Mouse (Mus musculus) spleen, postnatal 4 days (tissue): ENCODE data around the gene Jazf1.

ENCODE experiments used
- DNase-seq, 2 experiments: peaks; one replicate each; pipeline ENCODE4 v3.0.0; 2022; ENCODE audit warnings: low spot score in 2 of 2

Gene Jazf1

GRCm38 (mm10) chr6:53010286-53010685 is 58.1 kb downstream of the Jazf1 start:
- DNase-seq = no peak

GRCm38 (mm10) chr6:53006032-53006431 is 62.4 kb downstream of the Jazf1 start:
- DNase-seq = no peak

DNA sequence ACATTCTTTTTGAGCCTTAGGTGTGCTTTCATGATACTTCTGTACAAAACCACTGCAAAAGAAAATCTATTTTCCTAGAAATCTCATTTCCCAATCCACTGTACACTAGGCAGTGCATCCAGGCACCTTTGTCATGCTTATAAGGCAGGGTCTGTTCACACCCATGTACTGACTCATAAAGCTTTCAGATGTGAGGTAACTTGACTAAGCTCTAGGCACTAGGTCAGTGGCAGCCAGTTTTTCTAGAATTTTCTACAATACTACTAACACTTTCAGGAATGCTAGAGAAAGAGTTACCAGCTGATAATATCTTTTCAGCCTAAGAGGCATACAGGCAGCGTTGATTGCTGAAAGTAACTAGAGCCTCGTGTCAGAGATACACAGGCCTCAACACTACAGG is 62.9 kb downstream of the Jazf1 start:
- no peak for DNase-seq

DNA sequence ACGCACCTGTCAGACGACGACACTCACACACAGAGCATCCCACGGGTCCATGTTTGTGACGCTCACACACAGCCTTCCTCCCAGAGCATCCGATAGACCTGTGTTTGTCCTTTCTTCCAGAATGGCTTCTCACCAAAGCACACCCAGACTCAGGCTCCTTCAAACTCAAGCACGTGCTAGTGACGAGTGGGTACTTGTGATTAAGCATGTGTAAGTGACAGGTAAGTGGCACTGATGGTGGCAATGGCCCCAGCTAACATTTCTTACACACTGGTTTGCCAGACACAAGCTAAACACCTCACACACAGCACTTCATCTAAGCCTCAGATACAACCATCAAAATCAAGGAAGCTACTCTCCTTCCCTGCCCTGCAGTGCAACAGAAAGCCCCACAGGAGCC is 77.6 kb downstream of the Jazf1 start:
- DNase-seq = peak in 1 of 2 experiments; percentile 41

- peak in 1 of 2 experiments; percentile 51 for DNase-seq
Measured at GRCm38 (mm10) chr6:52987905-52988640, 80.4 kb downstream of the Jazf1 start.

DNA sequence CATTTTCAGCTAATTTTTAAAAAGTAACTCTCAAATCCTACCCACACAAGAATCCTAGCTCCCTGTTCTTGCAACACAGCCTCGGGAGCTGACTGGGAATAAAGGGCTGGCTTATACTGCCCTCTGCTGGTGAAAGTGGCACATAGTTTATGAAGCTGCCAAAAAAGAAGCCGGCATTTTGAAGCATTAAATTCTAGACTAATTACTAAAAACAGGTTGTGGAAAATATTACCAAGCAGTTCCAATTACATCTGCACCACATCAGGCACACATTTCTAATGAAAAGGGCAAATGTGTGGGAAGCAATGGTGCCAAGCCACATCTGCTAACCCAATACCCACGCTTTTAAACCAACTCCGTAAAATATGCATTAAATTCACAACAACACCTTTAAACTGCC is 81.0 kb downstream of the Jazf1 start:
- DNase-seq = peak in 1 of 2 experiments; percentile 58

GRCm38 (mm10) chr6:52982175-52982574 is 86.3 kb downstream of the Jazf1 start:
- DNase-seq = peak in 1 of 2 experiments; percentile 30

GRCm38 (mm10) chr6:52979503-52979902 is 88.9 kb downstream of the Jazf1 start:
- DNase-seq = no peak

DNA sequence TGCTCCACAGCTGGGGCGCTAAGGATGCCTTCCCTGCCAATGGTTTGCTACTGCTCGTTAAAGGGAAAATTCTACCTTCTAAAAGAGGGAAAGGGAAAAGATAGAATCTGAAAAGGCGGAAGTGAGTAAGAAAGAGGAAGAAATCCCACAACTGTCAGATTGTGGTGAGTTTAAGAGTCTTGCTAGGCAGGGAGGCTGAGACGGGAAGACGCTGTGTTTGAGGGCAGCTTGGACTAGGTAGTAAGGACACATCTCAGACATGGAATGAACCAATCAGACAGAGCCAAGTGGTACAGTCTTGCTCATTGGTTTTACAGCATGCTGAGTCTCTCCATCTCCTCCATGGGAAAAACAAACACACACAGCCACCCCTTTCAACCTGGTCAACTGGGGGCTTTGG is 95.1 kb downstream of the Jazf1 start:
- DNase-seq = peak in 1 of 2 experiments; percentile 39

- DNase-seq = peak in 1 of 2 experiments; percentile 51
Measured at GRCm38 (mm10) chr6:52972138-52972537, 96.3 kb downstream of the Jazf1 start.

DNA sequence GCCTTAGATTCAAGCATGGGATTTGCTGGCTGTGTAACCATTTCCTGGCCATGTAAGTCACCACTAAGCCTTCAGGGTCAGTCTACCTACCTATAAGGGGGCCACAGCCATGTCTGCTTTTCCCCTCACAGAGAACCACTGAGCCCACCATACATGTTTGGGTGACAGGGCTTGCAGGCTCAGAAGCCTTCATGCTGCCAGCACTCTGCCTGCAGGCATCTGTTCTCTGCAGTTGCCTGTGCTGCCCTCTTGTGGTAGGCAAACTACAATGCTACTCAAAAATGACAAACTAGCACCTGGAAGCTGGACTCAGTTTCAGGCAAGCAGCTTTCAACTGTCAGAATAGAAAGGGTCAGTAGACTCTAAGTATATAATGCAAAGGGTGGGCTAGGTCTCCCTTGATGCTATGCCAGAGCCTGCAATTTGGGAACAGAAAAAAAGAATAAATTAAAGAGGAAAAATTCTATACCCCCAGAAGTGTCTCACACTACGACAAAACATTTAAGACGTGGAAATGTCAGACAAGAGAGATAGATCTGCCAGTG is 98.6 kb downstream of the Jazf1 start:
- peak; percentile 59 to 82 for DNase-seq

DNA sequence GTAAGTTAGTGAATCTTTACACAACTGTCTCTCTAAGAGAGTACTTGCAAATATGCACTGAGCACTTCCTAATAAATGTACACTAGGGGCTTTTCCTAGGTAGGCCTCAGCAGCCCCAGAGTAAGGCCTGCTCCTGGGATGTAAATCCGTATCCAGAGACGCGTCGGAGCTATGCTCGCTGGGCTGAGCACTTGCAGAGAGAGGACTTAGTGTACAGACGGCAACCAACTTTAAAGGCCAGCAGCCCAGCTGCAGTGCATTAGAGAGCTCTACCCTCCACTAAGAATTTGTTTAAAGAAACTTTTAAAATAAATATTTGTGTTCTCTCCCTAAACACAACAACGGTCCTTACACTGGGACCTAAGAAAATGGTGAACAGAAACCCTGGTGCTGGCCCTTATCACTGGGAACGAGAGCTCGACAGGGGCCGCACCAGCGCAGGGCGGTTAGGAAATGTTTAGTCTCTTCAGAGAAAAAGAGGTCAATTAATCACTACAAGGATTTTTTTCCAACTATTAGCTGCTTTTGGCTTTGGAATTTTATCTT is 100.0 kb downstream of the Jazf1 start:
- DNase-seq = peak in 1 of 2 experiments; percentile 34

- peak in 1 of 2 experiments; percentile 35 for DNase-seq
Measured at GRCm38 (mm10) chr6:52967557-52968270, 100.7 kb downstream of the Jazf1 start.

DNA sequence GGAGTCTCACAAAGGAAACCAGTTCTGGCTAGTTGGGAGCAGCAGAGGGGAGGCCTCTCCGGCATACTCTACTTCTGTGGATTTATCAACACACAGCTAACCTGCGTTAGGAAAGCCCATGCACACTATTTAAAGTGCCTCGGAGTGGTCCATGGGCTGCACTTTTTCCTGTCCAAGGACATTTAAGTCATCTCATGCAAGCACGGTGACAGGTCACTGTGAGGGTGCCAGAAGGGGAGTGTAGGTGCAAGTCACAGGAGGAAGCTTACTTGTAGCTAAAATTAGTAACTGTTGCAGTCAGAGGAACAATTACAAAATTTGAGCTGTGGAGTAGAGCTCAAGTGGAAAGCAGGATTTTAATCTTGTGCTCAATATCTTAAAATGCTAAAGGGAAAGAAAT is 102.4 kb downstream of the Jazf1 start:
- no peak for DNase-seq

GRCm38 (mm10) chr6:52965340-52965739 is 103.1 kb downstream of the Jazf1 start:
- peak in 1 of 2 experiments; percentile 25 for DNase-seq

GRCm38 (mm10) chr6:52963840-52964690 is 104.4 kb downstream of the Jazf1 start:
- DNase-seq = no peak

DNA sequence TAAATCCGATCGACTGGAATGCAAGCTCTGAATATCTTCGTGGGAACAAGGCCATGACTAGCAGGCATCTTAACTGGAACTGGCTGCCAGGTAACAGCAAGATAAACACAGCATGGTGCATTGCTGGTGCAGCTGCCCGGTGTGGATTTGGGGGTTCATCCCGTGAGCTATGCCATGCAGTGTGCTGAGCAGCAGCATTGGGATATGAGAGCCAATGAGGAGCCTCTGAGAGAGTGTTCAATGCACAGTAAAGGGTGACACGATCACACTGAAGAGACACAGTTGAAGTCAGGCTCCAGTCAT is 105.0 kb downstream of the Jazf1 start:
- DNase-seq = no peak

DNA sequence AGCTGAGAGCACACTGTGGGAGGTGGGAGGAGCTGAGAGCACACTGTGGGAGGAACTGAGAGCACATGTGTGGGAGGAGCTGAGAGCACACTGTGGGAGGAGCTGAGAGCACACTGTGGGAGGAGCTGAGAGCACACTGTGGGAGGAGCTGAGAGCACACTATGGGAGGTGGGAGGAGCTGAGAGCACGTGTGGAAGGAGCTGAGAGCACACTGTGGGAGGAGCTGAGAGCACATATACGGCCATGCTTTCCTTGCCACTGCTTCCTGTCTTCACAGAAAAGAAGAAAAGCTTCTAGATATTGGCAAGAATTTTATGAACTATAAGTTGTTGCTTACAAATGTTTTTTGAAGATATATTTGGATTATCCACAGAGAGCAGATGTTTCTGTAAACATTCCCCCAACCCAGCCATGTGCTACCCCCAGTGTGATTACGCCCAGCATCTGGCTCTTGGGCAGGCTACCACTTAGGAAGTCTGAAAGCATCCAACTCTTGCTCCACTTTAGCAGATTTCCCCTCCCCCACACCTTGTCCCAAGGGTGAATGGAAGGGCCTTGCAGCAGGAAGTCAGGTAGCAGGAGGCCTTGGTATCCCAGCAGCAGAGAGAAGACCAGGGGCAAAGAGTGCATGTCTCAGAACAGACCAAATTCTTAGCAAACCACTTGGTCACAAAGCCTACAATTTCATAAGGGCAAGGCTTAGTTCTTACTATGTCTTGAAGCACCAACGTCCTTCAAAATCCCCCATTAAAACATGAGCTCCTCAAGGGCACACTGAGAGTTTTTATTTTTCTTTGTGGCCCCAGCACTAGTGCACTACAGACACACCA is 105.6 kb downstream of the Jazf1 start:
- no peak for DNase-seq

GRCm38 (mm10) chr6:52961660-52962490 is 106.6 kb downstream of the Jazf1 start:
- no peak for DNase-seq

- DNase-seq = peak; percentile 68 to 89
Measured at GRCm38 (mm10) chr6:52957730-52958129, 110.7 kb downstream of the Jazf1 start.
